Mouse (Mus musculus): Measurements from ENCODE around the gene Mbip. TPM values are rescaled to one million over a fixed set of nuclear protein-coding genes. Genes with fewer than 3 reads are reported as not detected.

The Mbip gene
- polyA plus RNA-seq, 1 experiment from 2014 or later: 42.6 TPM

Other genes with a start within 250 kb of the Mbip start
- 3.2 and 5.7 TPM in 2 replicates for gene Nkx2-1, start 191.0 kb upstream of the Mbip start, polyA plus RNA-seq (2015; fragmentation: Nextera tagmentation; extraction: Ambion mirVana)

Data from midbrain, embryonic 16.5 days (tissue).